ENCODE assay signal across 7 mouse cellular contexts in the genomic region with DNA sequence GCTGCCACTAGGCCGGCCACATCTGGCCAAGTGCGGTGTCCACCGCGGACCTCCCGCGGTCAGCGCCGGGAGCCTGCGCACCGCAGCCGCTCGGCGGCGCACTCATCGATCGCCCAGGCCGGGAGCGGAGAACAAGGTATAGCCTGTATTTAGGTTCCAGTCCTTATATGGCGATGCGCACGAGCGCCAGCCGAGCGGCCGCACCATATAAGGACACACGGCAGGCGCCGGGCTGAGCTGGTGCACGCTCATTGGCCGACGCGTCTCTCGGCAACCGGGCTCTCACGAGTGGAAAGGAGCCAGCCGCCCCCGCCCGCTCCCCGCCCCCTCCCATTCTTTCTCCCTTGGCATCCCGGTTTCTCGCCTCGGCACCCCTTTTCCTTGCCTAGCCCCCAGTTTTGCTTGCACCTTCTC. TPM values are rescaled to one million over a fixed set of nuclear protein-coding genes. Genes with fewer than 3 reads are reported as not detected.
DNase-seq lines count a peak whose midpoint lies in the region; ATAC-seq and TF ChIP-seq lines count a peak whose summit lies in the region.

No protein-coding gene starts in this region.

- DNase-seq in Muller cell, postnatal 12 days (ENCODE audit: inconsistent ontology term): peak; percentile 90
- peak; percentile 69 to 79 for DNase-seq in frontal cortex, adult 2 months (ENCODE audit: extremely low spot score in 1 of 2, low spot score in 1 of 2)
- DNase-seq in hindbrain, postnatal 0 days (ENCODE audit: low spot score): peak; percentile 97
- peak; percentile 90 for DNase-seq in left cerebral cortex, postnatal 4 days
- DNase-seq in midbrain, embryonic 10.5 days (ENCODE audit: low spot score): peak; percentile 90
- DNase-seq in spleen, adult 12 weeks (ENCODE audit: low spot score): peak; percentile 52

- no peaks in the 10 kb centered on the region for H3K9me3 ChIP-seq in hindbrain, postnatal 0 days (ENCODE audit: low read length)
- H3K9me3 ChIP-seq in midbrain, embryonic 10.5 days (replicated peaks): no peaks in the 10 kb centered on the region

- H3K27me3 ChIP-seq in hindbrain, postnatal 0 days (ENCODE audit: insufficient read depth, low read length): peaks cover 36% of the 10 kb centered on the region
- peaks cover 100% of the 10 kb centered on the region for H3K27me3 ChIP-seq in midbrain, embryonic 10.5 days (ENCODE audit: low read depth, poor library complexity, severe bottlenecking)

- H3K4me1 ChIP-seq in brown adipose tissue, adult 24 weeks (ENCODE audit: control insufficient read depth, insufficient read depth, insufficient read length, low read length): peaks cover 6% of the 10 kb centered on the region
- peaks cover 34% of the 10 kb centered on the region for H3K4me1 ChIP-seq in hindbrain, postnatal 0 days (ENCODE audit: insufficient read depth, low read length)
- H3K4me1 ChIP-seq in midbrain, embryonic 10.5 days: peaks cover 69% of the 10 kb centered on the region

- no peaks in the 10 kb centered on the region for H3K36me3 ChIP-seq in hindbrain, postnatal 0 days (ENCODE audit: insufficient read depth, low read length)
- no peaks in the 10 kb centered on the region for H3K36me3 ChIP-seq in midbrain, embryonic 10.5 days

- peak; percentile 26; the same call in 1 of the 2 replicates for TF ChIP-seq CTCF in hindbrain, postnatal 0 days (IDR thresholded peaks at IDR 0.05; ENCODE audit: low read depth)

- H3K9ac ChIP-seq in hindbrain, postnatal 0 days (replicated peaks; ENCODE audit: low read length): peak overlapping the region; percentile 86

- H3K4me3 ChIP-seq in brown adipose tissue, adult 24 weeks (ENCODE audit: insufficient read depth, low read depth, low read length): peak overlapping the region; percentile 35
- peak overlapping the region; percentile 32 for H3K4me3 ChIP-seq in hindbrain, postnatal 0 days (ENCODE audit: low read length)
- peak overlapping the region; percentile 54 for H3K4me3 ChIP-seq in midbrain, embryonic 10.5 days

- intact Hi-C loops in left cerebral cortex, postnatal 4 days (cut with DNase I): loop anchor here (10.0 kb wide), 1 partner anchor 142 kb away; no protein-coding TSS in a partner anchor

- peak overlapping the region; percentile 98 for H3K4me2 ChIP-seq in hindbrain, postnatal 0 days (ENCODE audit: low read depth, low read length)

- no peak overlapping the region for H3K27ac ChIP-seq in brown adipose tissue, adult 24 weeks (replicated peaks; ENCODE audit: low read depth, low read length)
- H3K27ac ChIP-seq in hindbrain, postnatal 0 days: peak overlapping the region; percentile 91
- peak overlapping the region; percentile 86 for H3K27ac ChIP-seq in midbrain, embryonic 10.5 days (replicated peaks)

- ATAC-seq in hindbrain, postnatal 0 days: peak; percentile 89

- WGBS in hindbrain, postnatal 0 days: under 1% methylated on average over 42 of the region's 42 CpGs
- under 1% methylated on average over 42 of the region's 42 CpGs for WGBS in midbrain, embryonic 10.5 days

RNA-seq across cellular contexts. Expression of gene Cbx8, which starts 12.5 kb away (rescaled TPM):
- 4.7 and 9.1 TPM in 2 replicates for polyA plus RNA-seq in brown adipose tissue, adult 24 weeks (2012; ENCODE audit: insufficient read depth, insufficient read length, missing spikeins)
- polyA plus RNA-seq in frontal cortex, adult 2 months (2012; rRNA removed): 6.9 and 7.6 TPM in 2 replicates
- total RNA-seq in hindbrain, postnatal 0 days (2014; rRNA removed): 10.0 and 11.4 TPM in 2 replicates
- polyA plus RNA-seq in hindbrain, postnatal 0 days (2015; fragmentation: Nextera tagmentation; extraction: Ambion mirVana): 6.5 and 7.6 TPM in 2 replicates
- 10 to 100 TPM; 13.0 to 15.6 TPM for total RNA-seq in left cerebral cortex, postnatal 4 days (2021)
- polyA plus RNA-seq in midbrain, embryonic 10.5 days (2016; fragmentation: Nextera tagmentation; extraction: Ambion mirVana): 13.5 and 15.0 TPM in 2 replicates

RNA-seq across cellular contexts. Expression of gene Cbx2, which starts 30.5 kb away (rescaled TPM):
- 0.91 and 1.1 TPM in 2 replicates for polyA plus RNA-seq in brown adipose tissue, adult 24 weeks (2012; ENCODE audit: insufficient read depth, insufficient read length, missing spikeins)
- 2.8 and 3.3 TPM in 2 replicates for polyA plus RNA-seq in frontal cortex, adult 2 months (2012; rRNA removed)
- 14.6 and 18.9 TPM in 2 replicates for total RNA-seq in hindbrain, postnatal 0 days (2014; rRNA removed)
- 7.0 and 7.4 TPM in 2 replicates for polyA plus RNA-seq in hindbrain, postnatal 0 days (2015; fragmentation: Nextera tagmentation; extraction: Ambion mirVana)
- 1 to 10 TPM; 6.8 to 7.4 TPM for total RNA-seq in left cerebral cortex, postnatal 4 days (2021)
- polyA plus RNA-seq in midbrain, embryonic 10.5 days (2016; fragmentation: Nextera tagmentation; extraction: Ambion mirVana): 108 and 110 TPM in 2 replicates

RNA-seq across cellular contexts. Expression of gene Cbx4, which starts 32.8 kb away (rescaled TPM):
- 37.3 and 37.4 TPM in 2 replicates for polyA plus RNA-seq in brown adipose tissue, adult 24 weeks (2012; ENCODE audit: insufficient read depth, insufficient read length, missing spikeins)
- 45.4 and 46.4 TPM in 2 replicates for polyA plus RNA-seq in frontal cortex, adult 2 months (2012; rRNA removed)
- total RNA-seq in hindbrain, postnatal 0 days (2014; rRNA removed): 33.6 and 41.3 TPM in 2 replicates
- 22.4 and 23.7 TPM in 2 replicates for polyA plus RNA-seq in hindbrain, postnatal 0 days (2015; fragmentation: Nextera tagmentation; extraction: Ambion mirVana)
- total RNA-seq in left cerebral cortex, postnatal 4 days (2021): 10 to 100 TPM; 40.8 to 45.2 TPM
- 5.1 and 7.1 TPM in 2 replicates for polyA plus RNA-seq in midbrain, embryonic 10.5 days (2016; fragmentation: Nextera tagmentation; extraction: Ambion mirVana)

Comparison
In these comparisons a context has a peak if more than half of its experiments do, and no peak if none do; other contexts are left out.
1. RNA of gene Cbx2, which starts 30.5 kb away (polyA plus RNA-seq): 108 to 110 TPM in midbrain, embryonic 10.5 days; 7.0 to 7.4 TPM in hindbrain, postnatal 0 days, 2.8 to 3.3 TPM in frontal cortex, adult 2 months and 0.91 to 1.1 TPM in brown adipose tissue, adult 24 weeks; every median in the first group is over 10 times any median in the second.
2. Peak in every context shown above with its lines, with median percentiles within 50 percentile points of each other: DNase-seq and H3K4me3 ChIP-seq.